Mouse (Mus musculus): ENCODE results near the gene Wdr70.
A peak's percentile ranks its signal among the peaks of the same experiment; 100 is the strongest.

GRCm38 (mm10) chr15:8098774-8099749 is at the start of gene Wdr70:
- peak; percentile 91 for TF ChIP-seq CTCF (IDR thresholded peaks at IDR 0.05; ENCODE audit: extremely low read depth, insufficient read length, insufficient replicate concordance, low read depth, low read length)
- no peak; the same call in 1 of the 2 replicates for TF ChIP-seq POLR2A (IDR thresholded peaks at IDR 0.05; ENCODE audit: low read depth, low read length)
